Mouse (Mus musculus) WW6 (cell line): ENCODE results near the gene Spam1.

Experiments used
- DNase-seq: peaks from one replicate; pipeline ENCODE4 v3.0.0-alpha.2; 2013; ENCODE audit warnings: low read depth, low spot score

Gene Spam1

DNA sequence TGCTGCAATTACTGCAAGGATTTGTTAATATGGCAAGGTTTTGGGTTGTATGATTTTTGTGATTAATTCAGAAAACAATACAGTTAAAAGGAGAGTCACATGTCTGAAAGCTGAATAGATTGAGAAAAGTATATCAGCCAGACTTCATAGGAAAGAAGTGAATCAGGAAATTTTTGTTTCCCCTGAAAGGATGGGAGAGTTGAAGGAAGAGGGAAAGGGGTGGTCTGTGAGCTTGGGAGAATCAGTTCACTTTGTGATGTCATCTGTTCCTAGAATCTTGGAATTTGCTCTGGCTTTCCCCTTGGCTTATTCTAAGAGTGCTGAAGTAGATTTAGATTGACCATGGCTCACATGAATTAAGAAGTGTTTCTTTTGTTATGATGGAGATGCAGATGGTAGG is at the start of gene Spam1:
TSS of gene Spam1 (plus strand) at position 301 of the 400 bp plus-strand sequence.
- DNase-seq, result no peak

- no peak for DNase-seq
Observed at GRCm38 (mm10) chr6:24748029-24748428, 43.0 kb upstream of the Spam1 start, which contains the start of gene Hyal4. Hyal4 (plus strand) TSS chr6:24748329.

- DNase-seq, result no peak
Observed at GRCm38 (mm10) chr6:24759281-24759680, 31.7 kb upstream of the Spam1 start.

GRCm38 (mm10) chr6:24766261-24766660 is 24.7 kb upstream of the Spam1 start:
- no peak for DNase-seq

GRCm38 (mm10) chr6:24779182-24779581 is 11.8 kb upstream of the Spam1 start:
- DNase-seq, result peak; percentile 28

DNA sequence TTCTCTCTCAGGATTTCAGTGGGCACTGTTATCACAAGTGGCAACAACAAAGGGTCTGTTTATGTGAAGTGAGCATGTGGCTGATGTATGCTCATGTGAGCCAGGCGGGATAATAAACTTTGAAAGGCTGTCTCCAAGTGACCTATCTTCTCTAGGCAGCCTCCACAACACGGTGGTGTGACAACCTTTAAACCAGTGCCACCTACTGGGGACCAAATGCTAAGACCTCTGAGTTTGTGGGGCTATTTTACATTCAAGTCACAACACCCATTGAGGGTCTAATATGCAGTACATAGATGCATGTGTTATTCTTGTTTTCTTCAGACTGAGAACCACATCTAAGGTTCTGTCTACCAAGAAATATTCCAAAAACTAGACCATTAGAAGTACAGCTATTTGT is 31.1 kb downstream of the Spam1 start:
- DNase-seq, result no peak
